Mouse (Mus musculus) liver, embryonic 16.5 days (tissue): Measurements from ENCODE around the gene Gng7. TPM values are rescaled to one million over a fixed set of nuclear protein-coding genes. Genes with fewer than 3 reads are reported as not detected.

Experiments
- ATAC-seq: fragments of 200-750 bp; cut with Nextera tagmentation; 2 replicates; pipeline ENCODE4 v1.8.0; 2017; ENCODE audit warnings: low read depth, mild to moderate bottlenecking, moderate number of reproducible peaks, moderate library complexity
- H3K27ac ChIP-seq: fragments of 300-500 bp; sonication (generic); 2 replicates; pipeline ENCODE4 v1.5.1; 2014; ENCODE audit warnings: mild to moderate bottlenecking, low read length
- H3K27me3 ChIP-seq: fragments of 300-500 bp; sonication (generic); 2 replicates; pipeline ENCODE4 v1.6.1; 2014; ENCODE audit warnings: low read depth, low read length, mixed read lengths; ENCODE audit not compliant: control insufficient read depth, insufficient read depth
- H3K36me3 ChIP-seq: fragments of 300-500 bp; sonication (generic); 2 replicates; pipeline ENCODE4 v1.6.1; 2014; ENCODE audit warnings: mild to moderate bottlenecking; ENCODE audit not compliant: control insufficient read depth, insufficient read depth
- H3K4me1 ChIP-seq: fragments of 300-500 bp; sonication (generic); 2 replicates; pipeline ENCODE4 v1.6.1; 2014; ENCODE audit warnings: low read depth, low read length, mixed read lengths; ENCODE audit not compliant: control insufficient read depth
- H3K4me2 ChIP-seq: fragments of 300-500 bp; sonication (generic); 2 replicates; pipeline ENCODE4 v1.6.1; 2014; ENCODE audit warnings: low read depth, low read length, mixed read lengths
- H3K4me3 ChIP-seq: fragments of 300-500 bp; sonication (generic); 2 replicates; pipeline ENCODE4 v1.5.1; 2014; ENCODE audit warnings: low read depth, mild to moderate bottlenecking, low read length
- H3K9ac ChIP-seq: fragments of 300-500 bp; sonication (generic); 2 replicates; pipeline ENCODE4 v1.6.1; 2014; ENCODE audit warnings: low read depth, low read length
- H3K9me3 ChIP-seq: fragments of 300-500 bp; sonication (generic); replicated peaks from 2 replicates; pipeline ENCODE4 v1.6.1; 2016; ENCODE audit warnings: low read length; ENCODE audit not compliant: control insufficient read depth
- WGBS: fragments of 180-500 bp; shearing (Covaris S2); extraction: QIAGEN DNeasy Blood & Tissue Kit; methylation state at CpG from one replicate; pipeline ENCODE4 v1.1.7; 2014; ENCODE audit not compliant: insufficient replicate concordance; 5-methylcytosine and 5-hydroxymethylcytosine counted together
- polyA plus RNA-seq: library from polyadenylated mRNA; unstranded; fragments of >200 nt; fragmentation: Nextera tagmentation; extraction: Ambion mirVana; gene quantifications from 2 replicates; pipeline ENCODE4 v1.2.1, GENCODE M21; 2015

Gene Gng7
- polyA plus RNA-seq, 1 experiment from 2014 or later, result 0.44 TPM

DNA sequence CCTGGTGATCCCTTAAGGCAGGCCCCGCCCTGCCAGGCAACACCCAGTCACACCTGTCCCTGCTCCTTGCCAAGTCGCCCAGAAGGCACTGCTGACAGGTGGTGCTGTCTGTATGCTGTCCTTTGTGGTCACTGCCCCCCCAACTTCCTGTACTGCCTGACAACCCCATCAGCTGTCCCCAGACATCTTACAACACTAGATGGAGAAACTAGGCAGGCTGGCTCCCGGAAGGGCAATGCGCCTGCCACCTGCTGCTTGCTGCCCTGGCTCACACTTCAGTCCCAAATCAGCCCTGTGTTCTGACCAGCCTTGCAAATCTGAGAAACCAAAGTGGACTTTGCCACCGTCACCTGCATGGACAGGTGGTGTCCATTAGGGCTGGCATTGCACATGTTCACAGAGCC lies 100.5 kb downstream of the Gng7 start:
- Histone ChIP-seq H3K4me2 (no peak overlapping the region), H3K4me1 (peaks cover 38% of the 10 kb centered on the region), H3K4me3 (no peak overlapping the region), H3K27ac (no peak overlapping the region), H3K27me3 (peaks cover 8% of the 10 kb centered on the region), H3K36me3 (no peaks in the 10 kb centered on the region), H3K9me3 (no peaks in the 10 kb centered on the region), H3K9ac (no peak overlapping the region)
- ATAC-seq, result no peak
- WGBS, result 76% methylated on average over 5 of the region's 5 CpGs

DNA sequence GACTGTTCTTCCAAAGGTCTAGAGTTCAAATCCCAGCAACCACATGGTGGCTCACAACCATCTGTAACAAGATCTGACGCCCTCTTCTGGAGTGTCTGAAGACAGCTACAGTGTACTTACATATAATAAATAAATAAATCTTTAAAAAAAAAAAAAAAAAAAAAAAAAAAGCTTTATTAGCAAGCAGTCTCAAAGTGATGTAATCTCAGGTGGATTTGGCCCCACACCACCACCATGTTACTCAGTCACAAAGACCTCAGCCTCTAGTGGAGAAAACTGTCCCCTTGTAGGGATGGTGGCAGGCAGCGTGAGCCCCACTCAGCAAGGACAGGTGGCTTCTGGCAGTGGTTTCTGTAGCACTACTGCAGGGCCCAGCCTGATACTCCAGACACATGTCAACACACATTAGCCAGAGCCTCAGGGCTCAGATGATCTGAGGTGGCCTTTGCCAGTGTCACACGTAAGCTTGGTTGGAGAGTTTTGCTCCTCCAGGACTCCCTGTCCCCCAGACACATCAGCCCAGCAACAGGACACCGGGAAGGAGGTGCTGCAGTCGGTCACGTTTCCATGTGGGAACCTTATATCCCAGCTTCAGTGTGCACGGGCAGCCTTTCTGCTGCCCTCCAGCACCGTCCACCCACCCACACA lies 101.3 kb downstream of the Gng7 start:
- Histone ChIP-seq H3K36me3 (no peaks in the 10 kb centered on the region), H3K27ac (no peak overlapping the region), H3K27me3 (peaks cover 8% of the 10 kb centered on the region), H3K9me3 (no peaks in the 10 kb centered on the region), H3K9ac (no peak overlapping the region), H3K4me2 (no peak overlapping the region), H3K4me1 (peaks cover 36% of the 10 kb centered on the region), H3K4me3 (no peak overlapping the region)
- no peak for ATAC-seq
- 75% methylated on average over 7 of the region's 8 CpGs for WGBS

DNA sequence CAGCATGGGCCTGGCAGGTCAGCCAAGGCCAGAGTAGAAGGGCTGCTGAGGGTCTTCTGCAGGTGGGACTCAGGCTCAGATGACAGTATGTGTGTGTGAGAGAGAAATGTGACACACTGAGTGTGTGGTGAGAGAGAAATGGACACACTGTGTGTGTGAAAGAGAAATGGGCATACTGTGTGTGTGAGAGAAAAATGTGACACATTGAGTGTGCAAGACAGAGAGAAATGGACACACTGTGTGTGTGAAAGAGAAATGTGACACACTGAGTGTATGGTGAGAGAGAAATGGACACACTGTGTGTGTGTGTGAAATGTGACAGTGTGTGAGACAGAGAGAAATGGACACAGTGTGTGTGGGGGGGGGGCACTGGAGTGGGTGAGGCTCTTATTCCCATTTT lies 102.9 kb downstream of the Gng7 start:
- no peak for ATAC-seq
- Histone ChIP-seq H3K9me3 (no peaks in the 10 kb centered on the region), H3K4me3 (no peak overlapping the region), H3K27me3 (no peaks in the 10 kb centered on the region), H3K36me3 (no peaks in the 10 kb centered on the region), H3K4me2 (no peak overlapping the region), H3K4me1 (peaks cover 28% of the 10 kb centered on the region), H3K27ac (no peak overlapping the region), H3K9ac (no peak overlapping the region)

DNA sequence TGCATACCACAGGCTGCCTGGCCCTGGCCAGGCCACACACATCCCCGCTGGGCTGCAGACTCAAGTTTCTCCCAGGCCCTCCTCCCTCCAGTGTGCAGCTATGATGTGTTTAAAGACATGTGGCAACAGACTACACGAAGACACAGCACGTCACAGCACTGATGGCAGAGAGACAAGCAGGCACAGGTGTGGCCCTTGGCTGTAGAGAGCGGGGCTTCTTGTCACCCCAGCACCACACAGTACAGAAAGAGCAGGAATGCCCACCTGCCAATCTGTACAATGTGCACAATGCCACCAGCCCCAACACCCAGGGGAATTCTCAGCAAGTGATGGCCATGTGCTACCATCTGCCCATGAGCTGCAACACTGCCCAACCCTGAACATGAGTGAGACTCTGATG lies 103.4 kb downstream of the Gng7 start:
- WGBS, result 80% methylated on average over 4 of the region's 4 CpGs
- no peaks in the 10 kb centered on the region for H3K36me3 ChIP-seq
- no peaks in the 10 kb centered on the region for H3K27me3 ChIP-seq
- no peak overlapping the region for H3K9ac ChIP-seq
- H3K4me2 ChIP-seq, result no peak overlapping the region
- no peak for ATAC-seq
- H3K27ac ChIP-seq, result no peak overlapping the region
- H3K4me3 ChIP-seq, result no peak overlapping the region
- H3K4me1 ChIP-seq, result peaks cover 25% of the 10 kb centered on the region
- no peaks in the 10 kb centered on the region for H3K9me3 ChIP-seq

DNA sequence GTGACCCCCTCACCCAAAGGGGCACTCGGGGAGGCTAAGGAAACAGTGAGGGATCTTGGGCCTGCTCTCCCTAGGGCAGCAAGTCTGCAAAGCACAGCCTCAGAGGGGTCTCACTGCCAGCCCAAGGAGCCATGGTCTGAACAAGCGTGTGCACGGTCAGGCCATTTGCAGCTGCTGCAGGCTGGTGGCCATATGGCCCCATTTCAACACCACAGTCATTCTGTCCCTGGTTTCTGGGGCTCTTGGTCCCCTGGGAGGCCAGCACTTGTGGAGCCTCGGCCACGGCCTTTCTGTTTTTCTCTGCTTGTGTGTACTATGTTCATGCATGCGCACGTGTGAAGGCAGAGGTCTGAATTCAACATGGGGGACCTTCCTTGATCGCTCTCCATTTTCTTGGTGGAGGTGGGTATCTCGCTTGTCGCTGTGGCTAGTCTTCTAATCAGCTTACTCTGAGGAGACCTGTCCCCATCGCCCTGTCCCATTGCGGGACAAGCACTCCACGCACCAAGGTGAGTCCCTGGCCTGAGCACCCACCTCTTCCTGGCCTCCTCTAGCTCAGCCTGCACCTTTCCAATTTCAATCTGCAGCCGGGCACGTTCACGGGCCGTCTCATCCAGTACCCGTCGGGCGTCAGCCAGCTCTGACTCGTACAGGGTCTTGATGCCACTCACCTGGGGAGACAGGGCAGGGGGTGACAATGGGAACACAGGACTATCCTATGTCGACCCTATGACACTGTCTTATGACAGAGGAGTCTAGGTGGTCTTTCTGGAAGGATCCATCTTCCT lies 105.2 kb downstream of the Gng7 start:
- H3K4me2 ChIP-seq, result no peak overlapping the region
- no peak overlapping the region for H3K9ac ChIP-seq
- no peaks in the 10 kb centered on the region for H3K9me3 ChIP-seq
- ATAC-seq, result no peak
- H3K4me1 ChIP-seq, result peaks cover 8% of the 10 kb centered on the region
- H3K27me3 ChIP-seq, result no peaks in the 10 kb centered on the region
- WGBS, result 84% methylated on average over 22 of the region's 22 CpGs
- H3K36me3 ChIP-seq, result peaks cover 2% of the 10 kb centered on the region
- H3K4me3 ChIP-seq, result no peak overlapping the region
- H3K27ac ChIP-seq, result no peak overlapping the region

DNA sequence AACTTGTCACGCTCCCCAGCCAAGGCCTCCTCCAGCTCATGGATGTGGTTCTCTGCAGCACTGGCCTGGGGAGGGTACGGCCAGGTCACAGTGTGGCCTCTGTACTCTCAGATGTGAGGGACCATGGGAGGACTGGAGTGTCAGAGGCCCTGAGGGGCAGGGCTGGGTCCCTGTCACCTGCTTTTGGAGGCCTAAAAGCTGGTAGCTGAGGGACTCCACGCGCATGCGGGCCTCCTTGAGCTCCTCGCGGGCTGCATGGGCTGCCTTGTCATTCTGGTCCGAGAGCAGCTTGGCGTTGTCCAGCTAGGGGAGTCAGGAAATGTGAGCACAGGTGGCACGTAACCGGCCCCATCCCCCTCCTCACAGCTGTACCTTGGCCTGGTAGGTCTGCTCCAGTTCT lies 110.0 kb downstream of the Gng7 start:
- Histone ChIP-seq H3K9ac (no peak overlapping the region), H3K9me3 (no peaks in the 10 kb centered on the region), H3K36me3 (peaks cover 4% of the 10 kb centered on the region), H3K27me3 (no peaks in the 10 kb centered on the region), H3K4me3 (no peak overlapping the region), H3K4me2 (no peak overlapping the region), H3K27ac (no peak overlapping the region), H3K4me1 (peaks cover 8% of the 10 kb centered on the region)
- WGBS, result 78% methylated on average over 11 of the region's 11 CpGs
- no peak for ATAC-seq

DNA sequence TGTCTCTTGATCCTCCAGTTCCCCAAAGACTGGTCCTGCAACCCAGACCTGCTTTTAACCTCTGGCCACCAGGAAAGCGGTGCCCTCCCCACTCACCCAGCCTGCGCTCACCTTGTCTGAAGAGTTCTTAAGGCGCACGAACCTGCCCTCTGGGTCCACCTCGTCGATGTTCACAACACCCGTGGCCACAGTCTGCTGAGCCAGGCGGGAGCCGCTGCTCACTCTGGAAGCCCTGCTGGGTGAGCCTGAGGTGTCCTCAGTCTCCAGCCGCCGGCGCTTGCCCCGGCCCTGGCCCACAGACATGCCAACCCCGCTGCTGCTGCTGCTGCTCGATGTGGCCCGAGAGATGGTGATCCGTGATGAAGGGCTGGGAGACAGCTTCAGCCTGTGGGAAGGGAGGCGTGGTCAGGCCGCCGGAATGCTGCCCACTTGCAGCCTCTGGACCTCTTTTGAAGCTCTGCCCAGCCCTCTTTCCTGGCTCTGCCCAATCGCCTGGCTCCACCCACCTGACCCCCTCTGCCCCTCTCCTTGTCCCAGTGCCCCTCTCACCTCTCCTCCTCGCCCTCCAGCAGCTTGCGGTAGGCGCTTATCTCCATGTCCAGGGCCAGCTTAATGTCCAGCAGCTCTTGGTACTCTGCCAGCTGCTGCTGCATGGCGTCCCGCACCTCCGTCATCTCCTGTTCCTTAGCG lies 110.6 kb downstream of the Gng7 start:
- no peak for ATAC-seq
- 86% methylated on average over 28 of the region's 28 CpGs for WGBS

DNA sequence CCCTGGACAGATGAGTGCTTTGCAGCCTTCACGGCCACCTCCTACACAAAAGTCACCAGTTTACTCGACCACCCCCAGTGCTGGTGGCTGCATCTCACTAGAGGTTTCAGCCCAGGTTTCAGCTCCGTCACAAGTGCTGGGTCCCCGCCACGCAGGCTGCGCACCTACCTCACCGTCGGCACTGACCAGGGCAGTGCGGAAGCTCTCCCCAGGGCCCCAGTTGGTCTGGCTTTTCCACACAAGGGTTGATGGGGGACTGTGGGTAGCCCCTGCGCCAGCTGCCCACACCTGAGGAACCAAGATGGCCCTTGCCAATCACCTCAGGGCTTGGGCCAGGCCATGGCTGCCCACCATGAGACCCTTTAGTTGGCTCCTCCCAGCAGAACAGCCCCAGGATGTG lies 111.5 kb downstream of the Gng7 start:
- WGBS, result 80% methylated on average over 10 of the region's 10 CpGs
- no peak overlapping the region for H3K9ac ChIP-seq
- no peaks in the 10 kb centered on the region for H3K9me3 ChIP-seq
- H3K4me1 ChIP-seq, result peaks cover 17% of the 10 kb centered on the region
- no peak overlapping the region for H3K27ac ChIP-seq
- no peaks in the 10 kb centered on the region for H3K27me3 ChIP-seq
- H3K4me3 ChIP-seq, result no peak overlapping the region
- no peak overlapping the region for H3K4me2 ChIP-seq
- H3K36me3 ChIP-seq, result peaks cover 7% of the 10 kb centered on the region
- no peak for ATAC-seq

More for the DNA sequence above, 110.6 kb downstream of the Gng7 start:
- Histone ChIP-seq H3K27ac (no peak overlapping the region), H3K4me1 (peaks cover 14% of the 10 kb centered on the region), H3K36me3 (peaks cover 5% of the 10 kb centered on the region), H3K9ac (no peak overlapping the region), H3K27me3 (no peaks in the 10 kb centered on the region), H3K4me2 (no peak overlapping the region), H3K9me3 (no peaks in the 10 kb centered on the region), H3K4me3 (no peak overlapping the region)
